Mouse (Mus musculus) hindbrain, embryonic 10.5 days (tissue): ENCODE data around the gene Rogdi. TPM values are rescaled to one million over a fixed set of nuclear protein-coding genes. Genes with fewer than 3 reads are reported as not detected.

ENCODE experiments used
- polyA plus RNA-seq: library from polyadenylated mRNA; unstranded; fragments of >200 nt; fragmentation: Nextera tagmentation; extraction: Ambion mirVana; gene quantifications from 2 replicates; pipeline ENCODE4 v1.2.1, GENCODE M21; 2016

Gene Rogdi
- polyA plus RNA-seq, 1 experiment from 2014 or later: 108 TPM

Other genes starting within 250 kb of the Rogdi start
- gene Cdip1, start 223.3 kb downstream of the Rogdi start, polyA plus RNA-seq: 109 and 111 TPM in 2 replicates
- 0.51 and 0.55 TPM in 2 replicates for gene 4930562C15Rik, start 178.1 kb downstream of the Rogdi start, polyA plus RNA-seq
- 33.1 and 41.3 TPM in 2 replicates for gene Ubald1, start 133.2 kb downstream of the Rogdi start, polyA plus RNA-seq
- gene Mgrn1, start 127.3 kb downstream of the Rogdi start, polyA plus RNA-seq: 71.6 and 80.8 TPM in 2 replicates
- gene Nudt16l1, start 74.8 kb downstream of the Rogdi start, polyA plus RNA-seq: 141 and 145 TPM in 2 replicates
- 52.3 and 60.0 TPM in 2 replicates for gene Anks3, start 49.3 kb downstream of the Rogdi start, polyA plus RNA-seq
- 0.05 TPM in 1 of 2 replicates, not detected in the other for gene Sept12, start 15.7 kb downstream of the Rogdi start, polyA plus RNA-seq
- 4.6 and 5.4 TPM in 2 replicates for gene Smim22, start 6.3 kb downstream of the Rogdi start, polyA plus RNA-seq
- gene Glyr1, start 36.3 kb upstream of the Rogdi start, polyA plus RNA-seq: 211 and 219 TPM in 2 replicates
- 17.8 TPM in 2 replicates for gene Ubn1, start 36.5 kb upstream of the Rogdi start, polyA plus RNA-seq
- gene Ppl, start 118.9 kb upstream of the Rogdi start, polyA plus RNA-seq: 1.4 and 1.9 TPM in 2 replicates
- 0.29 and 0.78 TPM in 2 replicates for gene Sec14l5, start 133.6 kb upstream of the Rogdi start, polyA plus RNA-seq
- 14.4 and 15.3 TPM in 2 replicates for gene Nagpa, start 190.5 kb upstream of the Rogdi start, polyA plus RNA-seq
- gene AU021092, start 208.7 kb upstream of the Rogdi start, polyA plus RNA-seq: 1.8 and 3.2 TPM in 2 replicates
- gene Alg1, start 220.1 kb upstream of the Rogdi start, polyA plus RNA-seq: 27.8 and 28.0 TPM in 2 replicates
- 20.2 and 20.7 TPM in 2 replicates for gene Eef2kmt, start 242.4 kb upstream of the Rogdi start, polyA plus RNA-seq